Mouse (Mus musculus) embryonic fibroblast, embryonic 13.5 days (primary cell): ENCODE results near the gene Myo9b.
"Not testable (repeated sequence)": the region's sequence is repeated elsewhere in the genome, so short reads cannot be mapped to it uniquely, and the experiment has no call there.

ENCODE experiments used
- CTCF ChIP-seq: IDR thresholded peaks from 2 replicates; pipeline ENCODE4 v1.5.1; 2011; ENCODE audit warnings: mild to moderate bottlenecking, control low read depth, low read length, moderate library complexity, borderline replicate concordance; ENCODE audit not compliant: insufficient read depth
- POLR2A ChIP-seq: IDR thresholded peaks from 2 replicates; pipeline ENCODE4 v1.6.1; 2011; ENCODE audit warnings: low read depth, mild to moderate bottlenecking, control low read depth, low read length, moderate library complexity

GRCm38 (mm10) chr8:71318610-71319009 lies 46.1 kb downstream of the Myo9b start:
- TF ChIP-seq POLR2A, CTCF: not testable (repeated sequence)
